Mouse (Mus musculus) hindbrain, embryonic 16.5 days (tissue): ENCODE measurements around the gene Dpf3. TPM values are rescaled to one million over a fixed set of nuclear protein-coding genes. Genes with fewer than 3 reads are reported as not detected.

Experiments
- ATAC-seq: fragments of 200-750 bp; cut with Nextera tagmentation; 2 replicates; pipeline ENCODE4 v1.8.0; 2017; ENCODE audit warnings: moderate TSS enrichment, moderate library complexity
- H3K27ac ChIP-seq: fragments of 300-500 bp; sonication (generic); 2 replicates; pipeline ENCODE4 v1.5.1; 2014; ENCODE audit warnings: low read depth, mild to moderate bottlenecking, control low read depth, low read length, moderate library complexity
- H3K27me3 ChIP-seq: fragments of 300-500 bp; sonication (generic); replicated peaks from 2 replicates; pipeline ENCODE4 v1.6.1; 2014; ENCODE audit warnings: low read length; ENCODE audit not compliant: control insufficient read depth, insufficient read depth
- H3K36me3 ChIP-seq: fragments of 300-500 bp; sonication (generic); 2 replicates; pipeline ENCODE4 v1.6.1; 2014; ENCODE audit warnings: mild to moderate bottlenecking, low read length, moderate library complexity, mixed read lengths; ENCODE audit not compliant: control insufficient read depth, insufficient read depth
- H3K4me1 ChIP-seq: fragments of 300-500 bp; sonication (generic); 2 replicates; pipeline ENCODE4 v1.6.1; 2014; ENCODE audit warnings: low read depth, low read length; ENCODE audit not compliant: control insufficient read depth, insufficient read depth
- H3K4me2 ChIP-seq: fragments of 300-500 bp; sonication (generic); 2 replicates; pipeline ENCODE4 v1.6.1; 2014; ENCODE audit warnings: mild to moderate bottlenecking, low read length, control low read depth, moderate library complexity
- H3K4me3 ChIP-seq: fragments of 300-500 bp; sonication (generic); 2 replicates; pipeline ENCODE4 v1.5.1; 2014; ENCODE audit warnings: mild to moderate bottlenecking, low read length, control low read depth, moderate library complexity
- H3K9ac ChIP-seq: fragments of 300-500 bp; sonication (generic); 2 replicates; pipeline ENCODE4 v1.6.1; 2014; ENCODE audit warnings: low read depth, mild to moderate bottlenecking, control low read depth, low read length, moderate library complexity
- H3K9me3 ChIP-seq: fragments of 300-500 bp; sonication (generic); 2 replicates; pipeline ENCODE4 v1.6.1; 2014; ENCODE audit warnings: mild to moderate bottlenecking, low read length, moderate library complexity; ENCODE audit not compliant: control insufficient read depth
- WGBS: fragments of 180-500 bp; shearing (Covaris S2); extraction: QIAGEN DNeasy Blood & Tissue Kit; methylation state at CpG from one replicate; pipeline ENCODE4 v1.1.7; 2014; 5-methylcytosine and 5-hydroxymethylcytosine counted together
- polyA plus RNA-seq: library from polyadenylated mRNA; unstranded; fragments of >200 nt; fragmentation: Nextera tagmentation; extraction: Ambion mirVana; gene quantifications from 2 replicates; pipeline ENCODE4 v1.2.1, GENCODE M21; 2015

Gene Dpf3
- polyA plus RNA-seq, 1 experiment from 2014 or later = 23.2 TPM

DNA sequence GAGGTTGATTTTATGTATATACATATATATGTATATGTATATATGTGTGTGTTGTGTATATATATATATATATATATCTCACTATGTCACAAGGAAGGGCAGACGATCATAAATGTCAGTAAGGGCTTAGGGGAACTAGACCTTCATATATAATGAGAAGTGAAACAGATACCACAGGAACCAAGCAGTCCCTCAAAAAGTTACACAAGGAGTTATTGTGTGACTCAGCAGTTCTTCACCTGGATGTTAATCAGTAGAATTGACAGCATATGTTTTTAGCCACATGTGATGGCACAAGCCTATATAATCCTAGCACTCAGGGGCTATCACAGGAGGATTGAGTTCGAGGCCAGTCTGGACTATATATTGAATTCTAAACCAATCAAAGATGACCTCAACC lies 49.5 kb downstream of the Dpf3 start:
- Histone ChIP-seq H3K27me3 (no peaks in the 10 kb centered on the region), H3K27ac (no peak overlapping the region), H3K4me1 (no peaks in the 10 kb centered on the region), H3K36me3 (no peaks in the 10 kb centered on the region), H3K4me3 (no peak overlapping the region), H3K9me3 (no peaks in the 10 kb centered on the region), H3K9ac (no peak overlapping the region), H3K4me2 (no peak overlapping the region)
- WGBS = 88% methylated on average over 2 of the region's 2 CpGs
- no peak for ATAC-seq

DNA sequence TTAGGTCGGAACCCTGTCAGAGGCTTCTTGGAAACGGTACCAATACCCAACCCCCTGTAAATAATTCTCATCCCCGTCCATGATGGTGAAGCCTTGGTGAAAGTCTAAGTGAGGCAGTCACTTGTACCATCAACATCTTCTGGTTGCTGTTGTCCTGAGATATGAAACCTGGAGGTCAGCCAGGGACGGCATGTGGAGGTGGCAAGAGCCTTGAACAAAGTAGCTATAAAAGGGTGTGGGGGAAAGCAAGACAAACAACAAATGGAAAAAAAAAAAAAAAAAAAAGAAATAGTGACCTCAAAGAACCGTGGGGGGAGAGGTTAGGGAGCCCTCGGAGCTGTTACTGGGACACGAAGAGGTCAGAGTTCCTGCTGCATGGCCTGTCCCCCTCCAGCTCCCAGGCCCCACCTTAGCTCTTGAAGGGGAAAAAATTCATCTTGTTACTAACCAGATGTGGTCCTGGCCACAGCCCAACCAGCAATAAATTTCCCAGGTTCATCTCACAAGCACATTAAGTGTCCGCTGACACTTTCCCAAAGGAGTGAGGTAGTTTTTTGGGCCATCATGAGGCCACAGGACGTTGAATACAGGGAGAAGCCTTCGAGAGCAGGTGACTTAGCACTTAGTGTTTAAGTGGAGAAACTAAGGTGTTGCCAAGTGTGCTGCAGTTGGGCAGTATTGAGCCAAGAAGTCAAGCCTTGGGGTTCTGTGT lies 53.4 kb downstream of the Dpf3 start:
- Histone ChIP-seq H3K4me3 (no peak overlapping the region), H3K27me3 (no peaks in the 10 kb centered on the region), H3K4me2 (no peak overlapping the region), H3K4me1 (no peaks in the 10 kb centered on the region), H3K9me3 (no peaks in the 10 kb centered on the region), H3K9ac (no peak overlapping the region), H3K36me3 (no peaks in the 10 kb centered on the region), H3K27ac (no peak overlapping the region)
- 65% methylated on average over 10 of the region's 10 CpGs for WGBS
- no peak for ATAC-seq

DNA sequence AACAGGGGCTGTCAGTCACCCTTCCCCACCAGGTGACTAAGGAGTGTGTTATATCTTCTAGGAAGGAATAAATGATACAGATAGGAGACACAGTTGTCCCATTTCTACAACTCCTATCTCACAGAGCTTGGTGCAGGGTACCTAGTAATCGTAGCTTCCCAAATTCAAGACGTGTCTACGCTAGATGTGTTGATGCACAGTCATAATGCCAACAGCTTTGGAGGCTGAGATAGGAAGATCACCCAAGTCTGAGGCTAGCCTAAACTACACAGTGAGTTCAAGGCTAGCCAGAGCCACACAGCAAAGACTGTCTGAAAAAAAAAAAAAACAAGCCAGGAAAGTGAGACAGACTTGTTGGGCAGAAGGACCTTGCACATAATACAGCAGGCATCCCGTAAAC lies 54.1 kb downstream of the Dpf3 start:
- H3K4me1 ChIP-seq = no peaks in the 10 kb centered on the region
- no peak overlapping the region for H3K4me2 ChIP-seq
- 97% methylated on average over 4 of the region's 4 CpGs for WGBS
- no peak overlapping the region for H3K4me3 ChIP-seq
- H3K27me3 ChIP-seq = no peaks in the 10 kb centered on the region
- no peaks in the 10 kb centered on the region for H3K36me3 ChIP-seq
- H3K9ac ChIP-seq = no peak overlapping the region
- H3K9me3 ChIP-seq = no peaks in the 10 kb centered on the region
- no peak overlapping the region for H3K27ac ChIP-seq
- ATAC-seq = no peak

DNA sequence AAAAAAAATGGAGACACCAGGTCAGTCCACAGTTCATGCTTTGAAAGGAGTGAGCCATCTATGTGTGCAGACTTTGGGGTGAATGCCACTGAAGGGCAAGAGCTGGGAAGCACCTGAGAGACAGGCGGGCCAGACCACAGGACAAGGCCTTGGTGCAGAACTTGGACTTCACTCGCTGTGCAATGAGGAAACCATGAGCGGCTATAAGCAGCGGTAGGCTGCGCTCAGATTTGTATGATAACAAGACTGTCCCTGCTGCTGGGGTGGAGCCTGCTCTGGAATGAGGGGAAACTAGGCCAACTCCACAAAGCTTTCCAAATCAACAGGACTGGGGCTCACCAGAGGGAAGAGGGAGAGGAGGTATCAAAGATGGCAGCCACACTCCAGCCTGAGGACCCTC lies 57.3 kb downstream of the Dpf3 start:
- ATAC-seq = no peak
- no peak overlapping the region for H3K4me2 ChIP-seq
- H3K4me3 ChIP-seq = no peak overlapping the region
- no peaks in the 10 kb centered on the region for H3K4me1 ChIP-seq
- no peaks in the 10 kb centered on the region for H3K9me3 ChIP-seq
- no peak overlapping the region for H3K9ac ChIP-seq
- H3K36me3 ChIP-seq = no peaks in the 10 kb centered on the region
- no peak overlapping the region for H3K27ac ChIP-seq
- 97% methylated on average over 5 of the region's 5 CpGs for WGBS
- no peaks in the 10 kb centered on the region for H3K27me3 ChIP-seq

DNA sequence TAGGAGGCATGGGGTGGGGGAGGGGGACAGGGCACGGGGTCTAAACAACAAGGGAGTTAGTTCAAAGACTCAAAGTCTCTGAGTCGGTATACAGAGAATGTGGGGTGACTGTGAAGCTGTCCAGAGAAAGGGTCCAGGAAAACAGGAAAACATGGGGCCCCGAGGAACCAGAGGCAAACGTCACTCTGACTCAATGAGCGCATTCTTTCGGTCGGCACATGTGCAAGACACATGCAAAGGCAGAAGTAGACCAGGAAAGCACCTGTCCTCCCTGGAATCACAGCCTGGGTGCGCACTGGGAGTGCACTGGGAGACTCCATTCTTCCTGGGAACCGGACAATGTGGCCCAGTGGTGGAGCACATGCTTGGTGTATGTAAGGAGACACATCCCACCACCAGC lies 59.5 kb downstream of the Dpf3 start:
- Histone ChIP-seq H3K4me1 (peaks cover 2% of the 10 kb centered on the region; the same call in 1 of the 2 replicates), H3K27ac (no peak overlapping the region), H3K36me3 (no peaks in the 10 kb centered on the region), H3K4me2 (no peak overlapping the region), H3K9me3 (no peaks in the 10 kb centered on the region), H3K27me3 (no peaks in the 10 kb centered on the region), H3K4me3 (no peak overlapping the region), H3K9ac (no peak overlapping the region)
- ATAC-seq = no peak
- 59% methylated on average over 9 of the region's 9 CpGs for WGBS

DNA sequence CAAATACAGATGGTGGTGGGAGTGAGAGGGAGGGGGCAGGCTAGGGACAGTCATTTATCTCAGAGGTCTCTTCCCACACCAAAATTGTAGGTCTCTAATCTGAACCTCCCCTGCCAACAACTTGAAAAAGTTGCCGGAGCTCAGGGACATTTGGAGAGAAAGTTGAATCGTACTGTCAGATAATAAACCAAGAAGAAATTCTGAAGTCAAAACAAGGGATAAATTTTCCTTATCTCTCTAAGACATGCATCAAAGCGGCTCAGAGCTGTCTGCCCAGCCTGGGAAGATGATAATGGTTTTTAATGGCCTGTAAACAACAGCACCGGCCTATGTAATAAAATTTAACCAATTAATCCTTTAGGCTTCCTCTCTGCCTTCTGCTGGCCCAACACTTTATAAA lies 59.9 kb downstream of the Dpf3 start:
- no peak overlapping the region for H3K27ac ChIP-seq
- peaks cover 2% of the 10 kb centered on the region; the same call in 1 of the 2 replicates for H3K4me1 ChIP-seq
- H3K4me3 ChIP-seq = no peak overlapping the region
- no peak for ATAC-seq
- H3K36me3 ChIP-seq = no peaks in the 10 kb centered on the region
- H3K9ac ChIP-seq = no peak overlapping the region
- H3K27me3 ChIP-seq = no peaks in the 10 kb centered on the region
- H3K4me2 ChIP-seq = no peak overlapping the region
- no peaks in the 10 kb centered on the region for H3K9me3 ChIP-seq
- WGBS = 66% methylated on average over 4 of the region's 4 CpGs

DNA sequence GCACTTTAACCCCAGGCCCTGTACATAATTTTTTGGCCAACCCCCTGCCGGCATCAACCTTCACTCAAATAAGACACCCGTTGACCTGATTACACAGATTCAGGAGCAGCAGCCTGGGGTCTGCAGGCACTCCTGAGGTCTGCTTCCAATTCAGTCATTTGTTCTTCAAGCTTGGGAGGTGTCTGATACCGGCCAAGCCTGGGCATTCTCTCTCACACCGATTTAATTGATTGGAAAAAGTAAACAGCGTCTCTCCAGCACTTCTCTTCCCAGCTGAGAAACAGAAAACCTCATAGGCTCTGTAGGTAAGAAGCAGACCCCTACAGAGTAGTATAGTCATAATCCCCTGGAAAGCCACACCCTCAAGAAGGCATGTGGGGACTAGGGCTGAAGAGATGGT lies 61.2 kb downstream of the Dpf3 start:
- 58% methylated on average over 5 of the region's 5 CpGs for WGBS
- H3K9ac ChIP-seq = no peak overlapping the region
- no peak overlapping the region for H3K4me2 ChIP-seq
- no peaks in the 10 kb centered on the region for H3K36me3 ChIP-seq
- ATAC-seq = no peak
- peaks cover 2% of the 10 kb centered on the region; the same call in 1 of the 2 replicates for H3K4me1 ChIP-seq
- no peaks in the 10 kb centered on the region for H3K9me3 ChIP-seq
- no peaks in the 10 kb centered on the region for H3K27me3 ChIP-seq
- no peak overlapping the region for H3K4me3 ChIP-seq
- no peak overlapping the region for H3K27ac ChIP-seq

DNA sequence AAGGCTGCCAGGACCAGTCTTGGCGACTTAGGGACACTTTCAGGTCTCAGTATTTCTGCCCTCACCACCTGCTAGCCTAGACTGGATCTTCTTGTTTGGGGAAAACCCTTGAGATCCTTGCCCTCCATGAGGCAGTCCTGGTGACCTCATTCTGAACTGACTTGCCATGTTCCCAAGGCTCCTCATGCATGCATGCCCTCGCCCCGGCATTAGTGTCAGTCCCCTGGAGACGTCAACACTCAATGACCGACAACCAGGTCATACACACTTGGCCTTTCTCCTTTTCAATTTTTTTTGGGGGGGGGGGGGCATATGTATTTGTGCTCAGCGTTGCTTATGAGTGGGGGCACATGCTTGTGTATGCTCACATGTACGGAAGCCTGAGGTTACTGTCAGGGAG lies 61.8 kb downstream of the Dpf3 start:
- no peaks in the 10 kb centered on the region for H3K27me3 ChIP-seq
- 62% methylated on average over 7 of the region's 7 CpGs for WGBS
- H3K4me1 ChIP-seq = peaks cover 2% of the 10 kb centered on the region; the same call in 1 of the 2 replicates
- no peak overlapping the region for H3K4me3 ChIP-seq
- no peaks in the 10 kb centered on the region for H3K36me3 ChIP-seq
- no peak for ATAC-seq
- H3K4me2 ChIP-seq = no peak overlapping the region
- H3K9me3 ChIP-seq = no peaks in the 10 kb centered on the region
- no peak overlapping the region for H3K27ac ChIP-seq
- no peak overlapping the region for H3K9ac ChIP-seq

DNA sequence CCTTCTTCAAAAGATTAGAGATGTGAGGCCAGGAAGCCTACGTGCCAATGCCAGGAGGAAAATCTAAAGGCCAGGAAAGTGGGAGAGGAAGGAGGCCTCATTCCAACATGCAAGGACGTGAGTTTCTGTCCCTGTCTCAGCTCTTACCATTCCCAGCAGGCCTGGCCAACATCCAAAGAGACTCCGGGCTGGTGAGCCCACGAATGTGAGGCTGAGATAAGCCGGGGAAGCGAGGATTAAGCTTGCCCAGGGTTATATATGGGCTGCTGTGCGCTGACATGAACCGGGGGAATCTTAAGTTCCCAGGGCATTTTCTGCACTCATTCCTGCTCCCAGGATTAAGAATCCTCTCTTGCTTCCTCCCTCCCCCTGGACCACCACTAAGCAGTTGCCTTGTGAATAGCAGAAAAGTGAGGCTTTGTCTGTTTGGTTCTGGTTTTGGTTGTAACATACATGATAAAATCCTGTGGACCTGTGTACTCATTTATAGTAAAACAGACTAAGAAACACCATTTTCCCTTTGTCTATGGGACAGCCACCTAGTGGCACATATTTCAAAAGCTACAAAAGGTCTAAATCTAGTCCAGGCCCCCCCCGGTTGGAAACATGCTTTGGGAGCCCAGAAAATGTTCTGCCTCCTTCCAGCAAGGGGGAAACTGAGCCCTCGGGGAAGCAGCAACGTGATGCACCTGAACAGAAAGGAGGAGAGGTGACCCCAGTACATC lies 62.6 kb downstream of the Dpf3 start:
- H3K27me3 ChIP-seq = no peaks in the 10 kb centered on the region
- no peaks in the 10 kb centered on the region for H3K36me3 ChIP-seq
- WGBS = 57% methylated on average over 11 of the region's 11 CpGs
- H3K27ac ChIP-seq = no peak overlapping the region
- ATAC-seq = no peak
- no peak overlapping the region for H3K4me2 ChIP-seq
- H3K4me3 ChIP-seq = no peak overlapping the region
- no peaks in the 10 kb centered on the region for H3K9me3 ChIP-seq
- peaks cover 2% of the 10 kb centered on the region; the same call in 1 of the 2 replicates for H3K4me1 ChIP-seq
- H3K9ac ChIP-seq = no peak overlapping the region
